ENCODE assay signal across 24 mouse cellular contexts in genomic region chr9:41047654-41048053, GRCm38 (mm10). TPM values are rescaled to one million over a fixed set of nuclear protein-coding genes. Genes with fewer than 3 reads are reported as not detected.
"Had no signal": no experiment of that assay in that cellular context is flagged by ENCODE, and none has a peak within 500 bp of the region (broad histone marks: within the 10 kb centered on the region; RNA-seq: fewer than 3 reads in every experiment).

No protein-coding gene starts in this region.

- H3K27ac ChIP-seq: kidney, postnatal 0 days; layer of hippocampus, adult 2 months; limb, embryonic 12.5 days; limb, embryonic 15.5 days; stomach, postnatal 0 days had no signal

- H3K4me2 ChIP-seq: limb, embryonic 12.5 days; limb, embryonic 15.5 days; midbrain, embryonic 11.5 days had no signal

- ATAC-seq: intestine, postnatal 0 days had no signal

- H3K9me3 ChIP-seq: limb, embryonic 12.5 days; limb, embryonic 15.5 days had no signal

- H3K27me3 ChIP-seq: limb, embryonic 12.5 days; limb, embryonic 15.5 days had no signal

- H3K4me3 ChIP-seq: layer of hippocampus, adult 2 months; limb, embryonic 12.5 days; limb, embryonic 15.5 days had no signal

- H3K9ac ChIP-seq: limb, embryonic 12.5 days; limb, embryonic 15.5 days had no signal

- DNase-seq: kidney, adult 2 months; kidney, postnatal 25 days; layer of hippocampus, adult 9-11 months; left cerebral cortex, postnatal 4 days; lung, adult 2 months; lung, postnatal 14 days; lung, postnatal 4 days; midbrain, embryonic 14.5 days; right cerebral cortex, postnatal 14 days; right cerebral cortex, postnatal 4 days; thymus, adult 2 months; thymus, postnatal 14 days; thymus, postnatal 4 days had no signal

- H3K4me1 ChIP-seq: limb, embryonic 12.5 days; limb, embryonic 15.5 days had no signal

- H3K36me3 ChIP-seq: limb, embryonic 12.5 days; limb, embryonic 15.5 days had no signal

RNA-seq across cellular contexts. Expression of gene Crtam, which starts 43.2 kb away (rescaled TPM):
- total RNA-seq: left cerebral cortex, adult 18-20 months had no signal
- polyA plus RNA-seq: lung, embryonic 16.5 days; neural tube, embryonic 11.5 days; stomach, embryonic 14.5 days; stomach, postnatal 0 days had no signal
